Mouse (Mus musculus): ENCODE results near the gene Parvb. TPM values are rescaled to one million over a fixed set of nuclear protein-coding genes. Genes with fewer than 3 reads are reported as not detected.

Parvb gene
- polyA plus RNA-seq, 1 experiment from 2014 or later = 9.0 TPM

GRCm38 (mm10) chr15:84221539-84221938, 10.3 kb upstream of the Parvb start:
- Histone ChIP-seq H3K4me1 (replicated peaks) (peaks cover 61% of the 10 kb centered on the region), H3K27ac (replicated peaks) (no peak overlapping the region), H3K4me3 (no peak overlapping the region), H3K9me3 (no peaks in the 10 kb centered on the region), H3K27me3 (peaks cover 5% of the 10 kb centered on the region; the same call in 1 of the 2 replicates), H3K36me3 (no peaks in the 10 kb centered on the region), H3K4me2 (no peak overlapping the region), H3K9ac (no peak overlapping the region)
- 74% methylated on average over 5 of the region's 5 CpGs for WGBS
- ATAC-seq (ENCODE audit: low read depth) = no peak

- H3K27ac ChIP-seq (replicated peaks) = peak overlapping the region; percentile 53
- 0 out of 2 replicates have a peak overlapping the region, but pooled peaks have one; percentile 13 for H3K9ac ChIP-seq
- no peak overlapping the region for H3K4me3 ChIP-seq
- H3K36me3 ChIP-seq = no peaks in the 10 kb centered on the region
- ATAC-seq (ENCODE audit: low read depth) = no peak
- WGBS = 27% methylated on average over 6 of the region's 6 CpGs
- H3K27me3 ChIP-seq = no peaks in the 10 kb centered on the region; the same call in 1 of the 2 replicates
- H3K4me1 ChIP-seq (replicated peaks) = peaks cover 63% of the 10 kb centered on the region
- no peak overlapping the region for H3K4me2 ChIP-seq
- H3K9me3 ChIP-seq = no peaks in the 10 kb centered on the region
These were observed 8.4 kb upstream of the Parvb start for GRCm38 (mm10) chr15:84223423-84223822.

- no peak for ATAC-seq (ENCODE audit: low read depth)
- peak overlapping the region; percentile 53 for H3K27ac ChIP-seq (replicated peaks)
- peaks cover 51% of the 10 kb centered on the region for H3K4me1 ChIP-seq (replicated peaks)
- H3K27me3 ChIP-seq = 0 out of 2 replicates have a peak, but pooled peaks cover 2% of the 10 kb centered on the region
- H3K36me3 ChIP-seq = no peaks in the 10 kb centered on the region
- no peaks in the 10 kb centered on the region for H3K9me3 ChIP-seq
- no peak overlapping the region for H3K4me2 ChIP-seq
- 29% methylated on average over 10 of the region's 10 CpGs for WGBS
- no peak overlapping the region for H3K9ac ChIP-seq
- H3K4me3 ChIP-seq = no peak overlapping the region
These were observed 7.1 kb upstream of the Parvb start for GRCm38 (mm10) chr15:84224779-84225178.

GRCm38 (mm10) chr15:84226918-84227317, 4.9 kb upstream of the Parvb start:
- Histone ChIP-seq H3K4me3 (no peak overlapping the region), H3K27me3 (0 out of 2 replicates have a peak, but pooled peaks cover 7% of the 10 kb centered on the region), H3K36me3 (no peaks in the 10 kb centered on the region), H3K9me3 (no peaks in the 10 kb centered on the region), H3K4me1 (replicated peaks) (peaks cover 65% of the 10 kb centered on the region), H3K4me2 (peak overlapping the region; percentile 22; the same call in 1 of the 2 replicates), H3K27ac (replicated peaks) (peak overlapping the region; percentile 81), H3K9ac (no peak overlapping the region)
- peak; percentile 62 for ATAC-seq (ENCODE audit: low read depth)
- 27% methylated on average over 15 of the region's 15 CpGs for WGBS

GRCm38 (mm10) chr15:84230661-84231060, 1.2 kb upstream of the Parvb start:
- Histone ChIP-seq H3K4me3 (no peak overlapping the region; the same call in 1 of the 2 replicates), H3K36me3 (no peaks in the 10 kb centered on the region), H3K4me2 (peak overlapping the region; percentile 87), H3K9me3 (no peaks in the 10 kb centered on the region), H3K27me3 (peaks cover 7% of the 10 kb centered on the region; the same call in 1 of the 2 replicates), H3K4me1 (replicated peaks) (peaks cover 63% of the 10 kb centered on the region), H3K9ac (peak overlapping the region; percentile 73), H3K27ac (replicated peaks) (peak overlapping the region; percentile 74)
- WGBS = 18% methylated on average over 5 of the region's 5 CpGs
- ATAC-seq (ENCODE audit: low read depth) = no peak

DNA sequence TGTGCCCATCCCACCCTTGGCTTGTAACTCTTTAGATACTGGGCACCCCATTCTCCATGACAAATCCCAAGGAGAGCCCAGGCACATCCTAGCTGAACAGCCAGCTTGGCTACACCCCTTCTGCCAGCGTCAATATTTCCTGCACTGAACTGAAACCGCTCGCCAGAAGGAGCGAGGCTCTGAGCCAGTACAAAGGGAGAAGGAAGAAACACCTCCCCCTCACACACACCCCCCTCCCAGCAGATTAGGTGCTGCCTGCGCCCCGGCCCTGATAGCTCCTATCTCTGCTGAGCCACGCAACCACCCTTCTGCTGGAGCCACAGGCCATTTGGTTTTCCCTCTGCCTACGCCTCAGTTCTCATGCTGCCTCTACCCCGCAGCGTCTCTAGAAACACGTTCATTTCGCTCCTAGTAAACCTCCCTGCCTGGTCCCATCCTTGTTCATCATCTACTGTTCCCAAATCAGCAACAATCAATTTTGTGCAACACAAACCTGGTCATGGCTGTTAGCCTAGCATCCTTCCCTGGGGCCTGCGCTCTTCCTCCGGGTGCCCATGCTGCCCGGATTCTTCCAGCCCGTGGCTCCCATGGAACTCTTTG, 630 bp upstream of the Parvb start:
- peak; percentile 26; the same call in 1 of the 2 replicates for ATAC-seq (ENCODE audit: low read depth)
- H3K27ac ChIP-seq (replicated peaks) = peak overlapping the region; percentile 74
- H3K4me2 ChIP-seq = peak overlapping the region; percentile 87
- peaks cover 7% of the 10 kb centered on the region; the same call in 1 of the 2 replicates for H3K27me3 ChIP-seq
- H3K4me1 ChIP-seq (replicated peaks) = peaks cover 59% of the 10 kb centered on the region
- WGBS = 3% methylated on average over 16 of the region's 16 CpGs
- no peaks in the 10 kb centered on the region for H3K9me3 ChIP-seq
- peak overlapping the region; percentile 73 for H3K9ac ChIP-seq
- no peaks in the 10 kb centered on the region for H3K36me3 ChIP-seq
- peak overlapping the region; percentile 46 for H3K4me3 ChIP-seq

GRCm38 (mm10) chr15:84232609-84233008, 766 bp downstream of the Parvb start:
- ATAC-seq (ENCODE audit: low read depth) = no peak
- peak overlapping the region; percentile 46 for H3K4me3 ChIP-seq
- H3K9me3 ChIP-seq = no peaks in the 10 kb centered on the region
- H3K27ac ChIP-seq (replicated peaks) = peak overlapping the region; percentile 74; the same call in 1 of the 2 replicates
- WGBS = 13% methylated on average over 8 of the region's 8 CpGs
- peak overlapping the region; percentile 87 for H3K4me2 ChIP-seq
- H3K36me3 ChIP-seq = no peaks in the 10 kb centered on the region
- H3K9ac ChIP-seq = peak overlapping the region; percentile 73; the same call in 1 of the 2 replicates
- peaks cover 51% of the 10 kb centered on the region for H3K4me1 ChIP-seq (replicated peaks)
- peaks cover 7% of the 10 kb centered on the region; the same call in 1 of the 2 replicates for H3K27me3 ChIP-seq

- no peak; the same call in 1 of the 2 replicates for ATAC-seq (ENCODE audit: low read depth)
- Histone ChIP-seq H3K27me3 (peaks cover 3% of the 10 kb centered on the region; the same call in 1 of the 2 replicates), H3K27ac (replicated peaks) (no peak overlapping the region; the same call in 1 of the 2 replicates), H3K9me3 (no peaks in the 10 kb centered on the region), H3K9ac (no peak overlapping the region), H3K4me3 (no peak overlapping the region), H3K36me3 (no peaks in the 10 kb centered on the region), H3K4me1 (replicated peaks) (peaks cover 65% of the 10 kb centered on the region), H3K4me2 (no peak overlapping the region)
- 80% methylated on average over 7 of the region's 7 CpGs for WGBS
These were observed 3.1 kb downstream of the Parvb start for GRCm38 (mm10) chr15:84234794-84235581.

- no peak overlapping the region for H3K4me2 ChIP-seq
- no peak overlapping the region for H3K27ac ChIP-seq (replicated peaks)
- no peaks in the 10 kb centered on the region for H3K9me3 ChIP-seq
- H3K36me3 ChIP-seq = no peaks in the 10 kb centered on the region
- H3K27me3 ChIP-seq = no peaks in the 10 kb centered on the region; the same call in 1 of the 2 replicates
- WGBS = 54% methylated on average over 6 of the region's 7 CpGs
- no peak overlapping the region for H3K9ac ChIP-seq
- H3K4me3 ChIP-seq = no peak overlapping the region
- peaks cover 63% of the 10 kb centered on the region for H3K4me1 ChIP-seq (replicated peaks)
- ATAC-seq (ENCODE audit: low read depth) = no peak
These were observed 3.8 kb downstream of the Parvb start for GRCm38 (mm10) chr15:84235646-84236045.

DNA sequence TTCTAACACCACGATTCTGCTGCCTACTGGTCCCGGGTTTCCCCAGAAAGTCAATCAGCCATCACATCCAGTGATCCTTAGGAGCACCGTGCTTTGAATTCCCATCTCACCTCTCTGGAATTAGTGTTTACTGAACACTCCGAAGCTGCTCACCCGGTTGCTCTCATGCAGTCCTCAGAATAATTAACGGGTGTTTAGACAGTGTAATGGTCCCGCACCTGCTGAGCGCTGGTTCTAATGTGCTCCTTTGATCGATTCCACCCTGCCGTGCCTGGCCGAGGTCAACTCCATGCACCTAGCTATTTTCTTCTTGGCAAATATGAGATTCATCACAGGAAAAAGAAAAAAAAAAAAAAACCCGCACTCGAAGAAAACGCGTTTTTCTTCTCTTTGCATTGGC, 6.7 kb downstream of the Parvb start:
- H3K4me3 ChIP-seq = no peak overlapping the region
- no peak for ATAC-seq (ENCODE audit: low read depth)
- WGBS = 20% methylated on average over 15 of the region's 15 CpGs
- no peaks in the 10 kb centered on the region for H3K27me3 ChIP-seq
- H3K9me3 ChIP-seq = no peaks in the 10 kb centered on the region
- peaks cover 43% of the 10 kb centered on the region for H3K4me1 ChIP-seq (replicated peaks)
- no peaks in the 10 kb centered on the region for H3K36me3 ChIP-seq
- no peak overlapping the region for H3K9ac ChIP-seq
- H3K4me2 ChIP-seq = peak overlapping the region; percentile 35
- H3K27ac ChIP-seq (replicated peaks) = peak overlapping the region; percentile 15; the same call in 1 of the 2 replicates

DNA sequence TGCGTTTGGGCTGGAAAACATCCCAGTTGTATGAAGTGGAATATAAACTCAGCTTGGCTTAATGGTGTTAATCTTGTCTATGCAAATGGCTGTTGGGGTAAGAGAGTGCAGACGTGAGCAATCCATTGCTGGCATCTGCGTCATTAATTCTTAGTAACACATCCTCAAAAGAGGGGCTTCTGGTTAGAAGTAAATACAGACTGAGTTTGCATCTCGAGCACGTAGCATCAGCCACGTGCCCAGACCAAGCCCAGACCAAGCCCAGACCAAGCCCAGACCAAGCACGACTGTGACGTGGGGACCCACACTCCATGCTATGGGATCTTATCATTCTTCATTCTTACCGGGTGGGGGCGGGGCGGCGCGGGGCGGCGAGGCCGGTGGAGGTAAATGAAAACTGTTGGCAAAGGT, 7.2 kb downstream of the Parvb start:
- peaks cover 43% of the 10 kb centered on the region for H3K4me1 ChIP-seq (replicated peaks)
- H3K9ac ChIP-seq = no peak overlapping the region
- no peaks in the 10 kb centered on the region for H3K36me3 ChIP-seq
- peak overlapping the region; percentile 35 for H3K4me2 ChIP-seq
- peak overlapping the region; percentile 15; the same call in 1 of the 2 replicates for H3K27ac ChIP-seq (replicated peaks)
- H3K4me3 ChIP-seq = no peak overlapping the region
- H3K9me3 ChIP-seq = no peaks in the 10 kb centered on the region
- 0 out of 2 replicates have a peak, but pooled peaks have one; percentile 30 for ATAC-seq (ENCODE audit: low read depth)
- no peaks in the 10 kb centered on the region for H3K27me3 ChIP-seq
- WGBS = 18% methylated on average over 16 of the region's 16 CpGs

DNA sequence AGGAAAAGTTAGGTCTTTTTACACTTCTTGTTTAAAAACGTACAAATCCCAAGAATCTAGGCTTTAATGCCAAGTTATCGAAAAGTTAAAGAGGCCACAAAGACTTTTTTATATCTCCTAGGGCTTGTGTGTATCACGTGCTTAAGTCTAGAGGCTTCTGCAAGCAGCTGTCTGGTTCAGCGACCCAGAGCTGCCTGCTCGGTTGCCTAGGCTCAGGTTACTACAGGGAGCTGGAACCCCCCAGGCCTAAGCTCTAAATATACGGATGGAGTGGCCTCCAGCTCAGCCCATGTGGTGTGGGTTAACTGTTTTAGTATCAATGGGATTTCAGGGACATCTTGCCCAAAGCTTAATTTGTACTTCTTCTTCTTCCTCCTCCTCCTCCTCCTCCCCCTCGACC, 9.7 kb downstream of the Parvb start:
- no peak overlapping the region for H3K27ac ChIP-seq (replicated peaks)
- H3K4me3 ChIP-seq = no peak overlapping the region
- WGBS = 56% methylated on average over 7 of the region's 7 CpGs
- no peaks in the 10 kb centered on the region for H3K27me3 ChIP-seq
- no peak overlapping the region for H3K9ac ChIP-seq
- H3K4me1 ChIP-seq (replicated peaks) = peaks cover 43% of the 10 kb centered on the region
- no peaks in the 10 kb centered on the region for H3K36me3 ChIP-seq
- ATAC-seq (ENCODE audit: low read depth) = no peak
- no peak overlapping the region for H3K4me2 ChIP-seq
- H3K9me3 ChIP-seq = no peaks in the 10 kb centered on the region
